Mouse (Mus musculus) MEL (cell line): ENCODE measurements around the gene Kat7. TPM values are rescaled to one million over a fixed set of nuclear protein-coding genes. Genes with fewer than 3 reads are reported as not detected.

ENCODE experiments used
- DNase-seq: peaks from one replicate; pipeline ENCODE4 v3.0.0; 2011; ENCODE audit warnings: low read depth, low spot score
- H3K27ac ChIP-seq: 2 replicates; pipeline ENCODE4 v1.5.1; 2012; ENCODE audit warnings: low read depth, mild to moderate bottlenecking, control low read depth, low read length, moderate library complexity; ENCODE audit not compliant: control insufficient read depth
- H3K27me3 ChIP-seq, 2 experiments: fragments of 150-350 bp in 1 of 2; sonication (generic) in 1 of 2; 2 replicates each; pipeline ENCODE4 v1.6.1; 2012; ENCODE audit warnings: low read length in 2 of 2, mild to moderate bottlenecking in 2 of 2, improper control_type of control experiment in 1 of 2, moderate library complexity in 1 of 2; ENCODE audit not compliant: insufficient read depth in 2 of 2, control insufficient read depth in 1 of 2
- H3K36me3 ChIP-seq, 2 experiments: 2 replicates each; pipeline ENCODE4 v1.6.1; 2012 to 2014; ENCODE audit warnings: low read length in 2 of 2, improper control_type of control experiment in 1 of 2, inconsistent platforms in 1 of 2, mild to moderate bottlenecking in 1 of 2; ENCODE audit not compliant: insufficient read depth in 2 of 2, control insufficient read depth in 1 of 2
- H3K4me1 ChIP-seq, 2 experiments: fragments of 150-350 bp in 1 of 2; sonication (generic) in 1 of 2; 2 replicates each; pipeline ENCODE4 v1.6.1; 2012; ENCODE audit warnings: low read length in 2 of 2, improper control_type of control experiment in 1 of 2, mild to moderate bottlenecking in 1 of 2; ENCODE audit not compliant: insufficient read depth in 2 of 2, control insufficient read depth in 1 of 2
- H3K4me3 ChIP-seq, 2 experiments: fragments of 150-350 bp in 1 of 2; sonication (generic) in 1 of 2; 2 replicates each; pipeline ENCODE4 v1.5.1; 2012; ENCODE audit warnings: low read depth in 2 of 2, low read length in 2 of 2, mild to moderate bottlenecking in 2 of 2, moderate library complexity in 2 of 2, control low read depth in 1 of 2, improper control_type of control experiment in 1 of 2; ENCODE audit not compliant: control insufficient read depth in 1 of 2, insufficient read depth in 1 of 2
- H3K79me2 ChIP-seq: 2 replicates; pipeline ENCODE4 v1.6.1; 2012; ENCODE audit warnings: mild to moderate bottlenecking, low read length, moderate library complexity; ENCODE audit not compliant: control insufficient read depth, poor library complexity, insufficient read depth
- H3K9ac ChIP-seq: 2 replicates; pipeline ENCODE4 v1.6.1; 2012; ENCODE audit warnings: low read depth, mild to moderate bottlenecking, control low read depth, low read length, moderate library complexity; ENCODE audit not compliant: control insufficient read depth, poor library complexity, severe bottlenecking
- H3K9me3 ChIP-seq: fragments of 150-350 bp; sonication (generic); replicated peaks from 2 replicates; pipeline ENCODE4 v1.6.1; 2012; ENCODE audit warnings: mild to moderate bottlenecking, low read length, improper control_type of control experiment, moderate library complexity; ENCODE audit not compliant: insufficient read depth
- BHLHE40 ChIP-seq: IDR thresholded peaks from 2 replicates; pipeline ENCODE4 v1.6.1; 2012; ENCODE audit warnings: low read depth, mild to moderate bottlenecking, inconsistent platforms, low read length, improper control_type of control experiment, borderline replicate concordance
- CHD2 ChIP-seq: IDR thresholded peaks from 2 replicates; pipeline ENCODE4 v1.6.1; 2011; ENCODE audit warnings: low read length, improper control_type of control experiment
- CTCF ChIP-seq, 3 experiments: IDR thresholded peaks in 2 of 3; conservative IDR thresholded peaks in 1 of 3; 2 replicates each; pipeline ENCODE4 v1.5.1; 2011 to 2012; ENCODE audit warnings: low read length in 3 of 3, low read depth in 2 of 3, mild to moderate bottlenecking in 2 of 3, improper control_type of control experiment in 1 of 3, inconsistent platforms in 1 of 3, mixed read lengths in 1 of 3, moderate library complexity in 1 of 3; ENCODE audit not compliant: control insufficient read depth in 1 of 3, insufficient read depth in 1 of 3, poor library complexity in 1 of 3, severe bottlenecking in 1 of 3
- ETS1 ChIP-seq: IDR thresholded peaks from 2 replicates; pipeline ENCODE4 v1.6.1; 2012; ENCODE audit warnings: low read depth, mild to moderate bottlenecking, inconsistent platforms, low read length, improper control_type of control experiment, moderate library complexity
- GABPA ChIP-seq: IDR thresholded peaks from 2 replicates; pipeline ENCODE4 v1.6.1; 2012; ENCODE audit warnings: low read depth, mild to moderate bottlenecking, inconsistent platforms, low read length, improper control_type of control experiment, moderate library complexity
- GATA1 ChIP-seq: IDR thresholded peaks from 2 replicates; pipeline ENCODE4 v1.6.1; 2011; ENCODE audit warnings: low read depth, low read length, improper control_type of control experiment
- KAT2A ChIP-seq: conservative IDR thresholded peaks from 2 replicates; pipeline ENCODE4 v1.6.1; 2012; ENCODE audit warnings: low read depth, low read length, improper control_type of control experiment, inconsistent platforms
- MAFK ChIP-seq: IDR thresholded peaks from 2 replicates; pipeline ENCODE4 v1.6.1; 2011; ENCODE audit warnings: low read depth, mild to moderate bottlenecking, low read length, improper control_type of control experiment, borderline replicate concordance
- MAX ChIP-seq: IDR thresholded peaks from 2 replicates; pipeline ENCODE4 v1.6.1; 2011; ENCODE audit warnings: low read length, improper control_type of control experiment
- MEF2A ChIP-seq: IDR thresholded peaks from 2 replicates; pipeline ENCODE4 v1.6.1; 2014; ENCODE audit warnings: low read depth, mild to moderate bottlenecking, inconsistent platforms, low read length, improper control_type of control experiment; ENCODE audit not compliant: poor library complexity, insufficient replicate concordance, severe bottlenecking; ENCODE audit errors: extremely low read depth
- MXI1 ChIP-seq: IDR thresholded peaks from 2 replicates; pipeline ENCODE4 v1.6.1; 2011; ENCODE audit warnings: mild to moderate bottlenecking, low read depth, low read length, improper control_type of control experiment
- MYB ChIP-seq: IDR thresholded peaks from 2 replicates; pipeline ENCODE4 v1.6.1; 2011; ENCODE audit warnings: mild to moderate bottlenecking, low read depth, low read length, improper control_type of control experiment
- MYC ChIP-seq: IDR thresholded peaks from 2 replicates; pipeline ENCODE4 v1.6.1; 2011; ENCODE audit warnings: low read depth, mild to moderate bottlenecking, low read length, improper control_type of control experiment, moderate library complexity
- NRF1 ChIP-seq: IDR thresholded peaks from 2 replicates; pipeline ENCODE4 v1.6.1; 2014; ENCODE audit warnings: low read depth, mild to moderate bottlenecking, inconsistent platforms, low read length, improper control_type of control experiment, moderate library complexity; ENCODE audit not compliant: poor library complexity, insufficient read depth, severe bottlenecking
- POLR2AphosphoS5 ChIP-seq: IDR thresholded peaks from 2 replicates; pipeline ENCODE4 v1.6.1; 2012; ENCODE audit warnings: low read depth, borderline replicate concordance, mild to moderate bottlenecking, inconsistent platforms, low read length, moderate library complexity, mixed read lengths
- RAD21 ChIP-seq: IDR thresholded peaks from 2 replicates; pipeline ENCODE4 v1.6.1; 2011; ENCODE audit warnings: mild to moderate bottlenecking, low read depth, low read length, improper control_type of control experiment
- RCOR1 ChIP-seq: IDR thresholded peaks from 2 replicates; pipeline ENCODE4 v1.6.1; 2012; ENCODE audit warnings: low read depth, mild to moderate bottlenecking, inconsistent platforms, low read length, improper control_type of control experiment
- SMC3 ChIP-seq: IDR thresholded peaks from 2 replicates; pipeline ENCODE4 v1.6.1; 2011; ENCODE audit warnings: low read depth, low read length, improper control_type of control experiment
- TBP ChIP-seq: IDR thresholded peaks from 2 replicates; pipeline ENCODE4 v1.8.0; 2011; ENCODE audit warnings: low read depth, low read length, improper control_type of control experiment
- USF1 ChIP-seq: IDR thresholded peaks from 2 replicates; pipeline ENCODE4 v1.6.1; 2014; ENCODE audit warnings: low read depth, mild to moderate bottlenecking, inconsistent platforms, low read length, improper control_type of control experiment, moderate library complexity
- ZC3H11A ChIP-seq: IDR thresholded peaks from 2 replicates; pipeline ENCODE4 v1.6.1; 2012; ENCODE audit warnings: low read depth, mild to moderate bottlenecking, inconsistent platforms, low read length, improper control_type of control experiment
- ZMIZ1 ChIP-seq: IDR thresholded peaks from 2 replicates; pipeline ENCODE4 v1.6.1; 2012; ENCODE audit warnings: low read depth, mild to moderate bottlenecking, inconsistent platforms, low read length, improper control_type of control experiment, moderate library complexity
- ZNF384 ChIP-seq: IDR thresholded peaks from 2 replicates; pipeline ENCODE4 v1.6.1; 2012; ENCODE audit warnings: low read depth, mild to moderate bottlenecking, inconsistent platforms, low read length, improper control_type of control experiment
- polyA plus RNA-seq, 2 experiments: library from polyadenylated mRNA; stranded (reverse) in 1 of 2; unstranded in 1 of 2; fragments of >175 nt in 1 of 2; fragments of >200 nt in 1 of 2; gene quantifications; 2 replicates each; pipeline versions ENCODE4 v1.2.1 to v1.2.4; 2012; ENCODE audit warnings: low replicate concordance in 2 of 2, low read depth in 1 of 2; ENCODE audit not compliant: insufficient read length in 2 of 2, insufficient read depth in 1 of 2, missing spikeins in 1 of 2
- total RNA-seq: library from RNA; depleted of rRNA; stranded (reverse); fragments of 300-350 nt; gene quantifications from 2 replicates; pipeline ENCODE4 v1.2.3, GENCODE M21; 2012

Kat7 gene
- total and polyA plus RNA-seq, 3 experiments = 81.4 to 100 (median 95.4) TPM

- TF ChIP-seq NRF1 = no peak
- no peak for TF ChIP-seq POLR2AphosphoS5
- TF ChIP-seq MXI1 = no peak
- no peak for TF ChIP-seq RAD21
- TF ChIP-seq USF1 = no peak
- no peak for TF ChIP-seq MAX
- no peak for TF ChIP-seq CTCF (IDR thresholded peaks at IDR 0.05 in 2 of 3, conservative IDR thresholded peaks at IDR 0.05 in 1 of 3; ENCODE audit: control insufficient read depth in 1 of 3, insufficient read depth in 1 of 3, low read depth in 2 of 3, low read length in 3 of 3, poor library complexity in 1 of 3, severe bottlenecking in 1 of 3)
- TF ChIP-seq SMC3 = no peak
- TF ChIP-seq ZMIZ1 = no peak
- TF ChIP-seq BHLHE40 = no peak
- TF ChIP-seq TBP = no peak
- TF ChIP-seq MYC = no peak
- no peak for TF ChIP-seq KAT2A
- no peak for TF ChIP-seq MAFK
- TF ChIP-seq ZC3H11A = no peak
- TF ChIP-seq GABPA = no peak
- TF ChIP-seq ZNF384 = no peak
- no peak for TF ChIP-seq MYB
- TF ChIP-seq, all 39 proteins: peak for 0
These were observed 67.4 kb downstream of the Kat7 start for GRCm38 (mm10) chr11:95242653-95243052.

GRCm38 (mm10) chr11:95238477-95238876 lies 71.6 kb downstream of the Kat7 start:
- Histone ChIP-seq H3K27me3 (peaks cover 27 to 29% of the 10 kb centered on the region in 2 experiments), H3K4me1 (no peaks in the 10 kb centered on the region), H3K9ac (no peak overlapping the region), H3K27ac (no peak overlapping the region), H3K79me2 (no peaks in the 10 kb centered on the region), H3K4me3 (no peak overlapping the region), H3K9me3 (no peaks in the 10 kb centered on the region), H3K36me3 (no peaks in the 10 kb centered on the region)
- no peak for TF ChIP-seq MXI1
- TF ChIP-seq ETS1 = no peak
- no peak for TF ChIP-seq GATA1
- TF ChIP-seq RCOR1 = no peak
- no peak for TF ChIP-seq MEF2A
- no peak for TF ChIP-seq CHD2
- no peak for TF ChIP-seq USF1
- no peak for TF ChIP-seq RAD21
- DNase-seq = no peak

More at GRCm38 (mm10) chr11:95242653-95243052, 67.4 kb downstream of the Kat7 start:
- no peaks in the 10 kb centered on the region for H3K79me2 ChIP-seq
- H3K27me3 ChIP-seq = peaks cover 22 to 26% of the 10 kb centered on the region in 2 experiments
- no peak overlapping the region for H3K9ac ChIP-seq
- no peak overlapping the region for H3K4me3 ChIP-seq
- no peak for DNase-seq
- H3K9me3 ChIP-seq = no peaks in the 10 kb centered on the region
- H3K4me1 ChIP-seq = no peaks in the 10 kb centered on the region
- no peaks in the 10 kb centered on the region for H3K36me3 ChIP-seq
- H3K27ac ChIP-seq = no peak overlapping the region
